Mouse (Mus musculus) adrenal gland, postnatal 25 days (tissue): ENCODE measurements around the gene St6galnac4. TPM values are rescaled to one million over a fixed set of nuclear protein-coding genes. Genes with fewer than 3 reads are reported as not detected.
A peak's percentile ranks its signal among the peaks of the same experiment; 100 is the strongest.

ENCODE experiments used
- DNase-seq: peaks from one replicate; pipeline ENCODE4 v3.0.0; 2021; ENCODE audit warnings: mixed read lengths
- long read RNA-seq: library from polyadenylated mRNA; stranded (forward); transcript quantifications from one replicate; pipeline ENCODE4 v2.0.0, GENCODE M21; 2021
- total RNA-seq: library from RNA; stranded (reverse); gene quantifications from 2 replicates; pipeline ENCODE4 v1.2.3, GENCODE M21; 2021

Gene St6galnac4
- total RNA-seq = 8.8 and 9.4 TPM in 2 replicates
- long read RNA-seq, transcript St6galnac4-204 (5 exons, 2,826 nt) = major isoform, 10 of 21 reads
- long read RNA-seq, transcript St6galnac4-201 (6 exons, 3,626 nt) = minor isoform, 7 of 21 reads
- long read RNA-seq, partial matches to known transcripts = 0 of 21 reads
- long read RNA-seq, other reads (novel, unspliced or antisense) = 4 of 21 reads

- DNase-seq = peak; percentile 94
Measured at GRCm38 (mm10) chr2:32586871-32587351, at the start of gene St6galnac4. Gene St6galnac4, plus strand, starts transcription at chr2:32587095.

DNA sequence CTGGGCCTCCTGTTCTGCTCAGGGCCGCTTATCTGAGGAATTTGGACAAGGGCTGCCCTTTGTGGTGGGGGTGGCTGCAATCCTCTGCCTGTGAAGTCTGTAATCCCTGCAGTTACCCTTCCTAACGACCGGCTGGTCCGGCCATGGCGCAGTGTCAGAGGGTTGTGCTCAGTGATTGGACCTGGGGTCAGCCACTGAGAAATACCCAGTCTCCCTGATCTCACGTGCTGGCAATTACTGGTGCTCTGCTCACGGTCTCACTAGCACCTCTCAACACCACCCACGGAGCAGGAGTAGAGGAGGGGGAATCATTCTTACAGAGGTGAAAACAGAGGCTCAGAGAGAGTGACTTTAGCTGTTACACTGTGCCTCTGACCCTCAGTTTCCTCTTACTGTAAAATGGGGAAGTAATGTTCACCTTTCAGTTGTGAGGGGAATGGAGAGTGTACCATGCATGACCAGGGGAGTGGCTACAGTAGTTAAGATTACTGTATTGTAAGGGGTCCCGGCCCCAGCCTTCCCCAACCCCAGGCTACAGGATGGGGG, 49.5 kb upstream of the St6galnac4 start:
- peak; percentile 24 for DNase-seq

DNA sequence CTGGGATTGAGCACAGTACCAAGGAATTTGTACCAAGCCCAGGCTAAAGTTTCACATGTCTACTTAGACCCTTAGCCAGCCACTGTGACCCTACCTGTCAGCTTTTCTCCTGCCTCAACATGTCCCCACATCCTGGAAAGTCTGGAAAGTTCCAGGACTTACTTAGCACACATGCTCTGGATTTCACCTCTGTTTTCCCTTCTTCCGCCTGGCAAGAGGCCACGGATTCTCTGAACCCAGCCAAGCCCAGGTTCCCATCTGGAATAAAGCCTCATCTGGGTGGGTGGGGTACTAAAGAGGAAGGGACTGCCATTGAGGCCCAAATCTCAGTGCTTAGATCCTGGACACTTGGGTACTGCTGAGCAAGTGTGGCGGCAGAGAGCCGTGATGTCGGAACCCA, 49.0 kb upstream of the St6galnac4 start:
- DNase-seq = no peak

DNA sequence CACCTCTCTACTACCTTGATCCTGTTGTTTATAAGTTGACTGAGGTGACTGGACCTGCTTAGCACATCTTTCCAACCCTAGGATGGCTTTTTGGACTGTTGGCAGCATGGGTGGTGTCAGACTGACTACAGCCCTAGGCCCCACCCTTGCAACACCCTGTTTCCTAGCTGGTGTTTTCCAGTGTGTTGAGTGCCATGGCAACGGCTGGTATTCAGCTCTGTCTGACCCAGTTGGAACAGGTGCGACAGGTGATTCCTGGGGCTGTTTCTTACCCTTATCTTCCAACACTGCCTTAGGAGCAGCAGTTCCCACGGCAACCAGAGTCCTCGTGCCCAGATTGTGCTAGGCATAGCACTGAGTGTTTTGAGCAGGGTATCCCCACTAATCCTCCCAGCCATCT, 48.4 kb upstream of the St6galnac4 start:
- DNase-seq = no peak

DNA sequence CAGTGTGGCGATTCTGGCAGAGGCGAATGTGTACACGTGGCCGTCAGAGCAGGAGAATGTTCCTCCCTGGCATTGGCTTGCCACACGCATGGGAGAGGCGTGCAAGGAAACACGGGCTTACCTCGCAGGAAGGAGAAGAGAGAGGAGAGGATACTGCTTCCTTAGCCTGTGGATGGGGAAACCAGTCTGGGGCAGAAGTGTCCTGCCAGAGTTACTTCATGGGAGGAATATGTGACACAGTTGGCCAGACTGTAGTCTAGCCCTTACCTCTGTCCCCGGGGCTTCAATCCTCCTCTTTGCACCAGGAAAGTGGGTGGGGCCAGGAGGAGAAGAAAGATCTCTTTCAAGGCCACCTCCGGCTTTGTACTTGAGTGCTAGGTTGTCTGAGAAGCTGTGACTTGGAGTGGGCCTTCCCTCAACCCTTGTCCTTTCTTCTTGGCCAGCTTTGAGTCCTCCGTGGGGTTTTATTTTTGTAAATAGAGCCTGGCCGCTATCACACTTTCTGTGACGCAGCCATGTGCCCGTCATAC, 47.4 kb upstream of the St6galnac4 start:
- DNase-seq = no peak

GRCm38 (mm10) chr2:32541333-32541908, 45.5 kb upstream of the St6galnac4 start:
- DNase-seq = no peak

DNA sequence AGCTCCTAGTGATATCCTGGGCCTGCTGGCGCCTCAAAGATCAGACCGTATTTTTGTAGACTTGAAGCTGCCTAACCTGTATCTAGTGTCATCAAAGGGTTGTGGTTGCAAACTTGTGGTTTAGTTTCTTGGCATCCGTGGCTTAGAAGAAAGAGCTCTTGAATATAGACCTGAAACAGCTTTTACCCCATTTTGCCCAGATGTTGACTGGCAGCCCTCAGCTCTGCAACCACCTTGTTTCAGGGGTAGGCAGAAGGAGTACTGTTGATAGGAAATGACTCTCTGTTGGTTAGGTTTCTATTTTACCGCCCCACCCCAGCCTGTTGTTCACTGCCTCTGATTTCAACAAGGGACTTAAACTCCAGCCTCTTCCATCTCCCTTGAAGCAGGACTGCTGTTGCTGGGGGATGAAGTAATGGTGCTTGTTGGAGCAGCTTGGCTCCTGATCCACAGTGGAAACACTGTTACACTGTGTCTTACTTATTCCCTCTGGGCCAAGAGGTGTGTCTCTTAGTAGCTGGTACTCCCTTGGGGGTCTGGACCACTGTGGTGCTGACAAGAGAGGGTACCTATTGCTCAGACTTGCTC, 44.8 kb upstream of the St6galnac4 start:
- no peak for DNase-seq

DNA sequence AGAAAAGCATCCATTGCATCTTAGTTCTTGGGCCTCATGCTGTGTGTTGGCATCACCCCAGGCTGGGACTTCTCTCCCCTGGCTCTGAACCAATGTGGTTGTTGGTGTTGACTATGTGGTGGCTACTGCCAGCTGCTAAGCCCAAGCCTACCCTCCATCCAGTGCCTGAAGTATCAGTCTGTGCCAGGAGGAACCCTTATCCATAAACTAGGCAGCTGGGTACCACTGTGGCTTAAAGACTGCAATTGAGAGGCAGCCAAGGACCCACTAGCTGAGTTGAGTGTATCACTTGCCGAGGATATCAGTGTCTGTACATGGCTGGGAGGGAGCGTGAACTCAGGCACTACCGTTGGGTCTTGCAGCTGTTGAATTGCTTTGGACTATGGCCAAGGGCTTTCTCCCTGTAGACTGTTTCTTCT, 43.9 kb upstream of the St6galnac4 start:
- no peak for DNase-seq

DNA sequence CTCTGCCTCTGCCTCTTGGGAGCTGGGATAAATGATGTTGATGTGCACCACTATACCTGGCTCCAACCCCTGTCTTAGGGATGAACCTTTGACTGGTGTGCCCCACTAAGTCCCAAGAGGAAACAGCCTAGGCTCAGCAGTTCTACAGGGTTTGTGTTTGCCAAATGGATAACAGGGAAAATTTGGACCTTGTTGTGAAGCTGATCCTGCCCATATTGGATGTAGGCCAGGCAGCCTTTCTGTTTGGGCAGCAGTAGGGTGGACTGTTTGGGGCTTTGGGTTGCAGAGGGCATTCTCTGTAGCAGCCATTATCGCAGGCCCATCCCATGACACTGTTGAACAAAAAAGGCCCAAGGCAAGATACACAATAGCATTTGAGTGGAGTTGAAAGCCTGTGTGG, 39.9 kb upstream of the St6galnac4 start:
- DNase-seq = no peak

DNA sequence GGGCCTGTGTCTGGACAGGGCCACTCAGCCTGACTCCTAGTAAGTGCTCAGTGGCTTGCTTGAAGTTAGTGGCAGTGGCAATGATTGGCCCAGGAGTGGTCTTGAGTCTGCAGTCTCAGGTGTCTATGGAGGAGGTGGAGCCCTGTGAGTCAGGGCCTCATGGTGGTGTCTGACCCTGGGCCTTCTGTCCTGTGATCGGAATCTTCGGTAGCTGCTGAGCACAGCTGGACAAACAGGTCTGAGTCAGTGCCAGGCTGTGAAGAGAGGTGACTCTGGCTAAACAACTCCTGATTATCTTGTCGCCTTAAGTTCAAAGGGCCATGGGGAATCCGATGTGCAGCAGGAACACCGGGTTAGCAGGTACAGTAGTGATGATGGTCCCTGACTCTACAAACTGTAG, 39.5 kb upstream of the St6galnac4 start:
- DNase-seq = no peak

DNA sequence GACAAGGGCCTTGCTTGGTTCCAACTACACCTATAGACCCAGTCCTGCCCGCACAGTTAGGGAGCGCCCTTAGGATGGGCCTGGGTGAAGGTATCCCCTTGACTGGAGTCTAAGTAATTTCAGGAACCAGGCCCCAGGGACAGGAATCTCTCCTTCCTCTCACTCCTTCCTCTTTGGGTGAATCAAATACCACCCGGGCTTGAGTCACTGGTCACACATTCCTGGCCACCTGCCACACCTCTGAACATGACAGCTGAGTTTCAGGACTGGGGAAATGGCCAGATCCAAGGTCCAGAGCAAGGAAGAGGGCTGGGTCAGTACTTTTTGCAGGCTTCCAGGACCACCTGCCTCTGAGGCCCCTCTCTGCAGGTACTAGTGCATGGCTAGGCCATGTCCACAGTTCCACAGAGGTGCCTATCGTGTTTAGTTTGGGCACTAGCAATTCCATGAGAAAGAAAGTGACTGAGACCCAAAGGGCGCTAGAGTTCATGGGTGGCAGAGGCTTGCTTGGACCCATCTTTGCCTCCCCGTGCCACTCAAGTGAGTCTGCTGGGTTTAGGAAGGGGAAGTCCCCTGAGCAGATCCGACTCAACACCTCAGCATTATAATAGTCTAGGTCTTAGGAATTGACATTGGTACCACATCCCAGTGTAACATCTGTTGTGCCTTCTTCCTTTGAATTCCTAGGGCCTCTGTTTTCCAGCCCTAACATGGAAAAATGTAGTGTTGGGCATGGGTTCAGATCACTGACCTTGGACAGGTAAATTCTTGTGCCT, 38.7 kb upstream of the St6galnac4 start:
- DNase-seq = peak; percentile 80

GRCm38 (mm10) chr2:32549171-32549570, 37.7 kb upstream of the St6galnac4 start:
- no peak for DNase-seq

GRCm38 (mm10) chr2:32549764-32550163, 37.1 kb upstream of the St6galnac4 start:
- DNase-seq = peak; percentile 52

DNA sequence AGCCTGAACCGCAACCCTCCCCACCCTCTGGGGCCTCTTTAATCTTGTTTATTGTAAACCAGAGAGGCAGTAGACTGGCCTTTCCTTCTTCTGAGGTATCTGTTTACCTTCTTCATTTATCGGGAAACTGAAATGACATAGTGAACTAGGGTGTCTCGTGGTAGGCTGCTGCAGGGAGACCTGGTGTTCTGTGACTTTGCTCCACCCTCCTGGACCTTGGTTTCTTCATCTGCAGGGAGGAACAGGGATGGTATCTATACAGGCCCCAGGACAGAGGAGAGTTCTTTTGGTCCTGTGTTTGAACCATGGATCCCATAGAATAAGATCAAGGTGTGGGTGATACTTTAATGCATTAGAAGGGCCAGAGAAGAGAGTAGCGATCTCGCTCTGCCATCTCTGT, 35.7 kb upstream of the St6galnac4 start:
- no peak for DNase-seq

DNA sequence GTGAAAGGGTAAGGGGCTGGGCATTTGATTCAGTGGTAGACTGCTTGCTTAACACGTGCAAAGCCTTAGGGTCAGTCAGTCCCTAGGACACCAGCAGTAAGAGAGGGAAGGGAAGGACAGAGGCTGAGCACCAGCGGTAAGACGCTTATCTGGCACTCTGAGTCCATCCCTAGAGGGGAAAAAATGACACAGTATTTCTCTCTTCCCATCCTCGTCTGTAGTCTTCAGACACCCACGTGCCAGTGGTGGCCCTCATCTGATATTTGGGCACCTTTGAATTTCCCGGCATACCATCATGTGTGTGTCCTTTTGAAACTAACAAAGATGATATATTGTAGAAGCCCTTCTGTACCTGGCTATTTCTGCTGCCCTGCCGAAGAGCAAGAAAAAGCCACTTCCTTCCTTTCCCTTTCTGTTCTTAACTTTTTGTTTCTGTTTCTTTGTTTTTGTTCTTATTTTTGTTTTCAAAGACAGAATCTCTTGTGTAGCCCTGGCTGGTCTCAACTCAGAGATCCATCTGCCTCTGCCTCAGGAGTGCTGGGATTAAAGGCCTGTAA, 33.2 kb upstream of the St6galnac4 start:
- DNase-seq = no peak

- no peak for DNase-seq
Measured at GRCm38 (mm10) chr2:32555484-32555883, 31.4 kb upstream of the St6galnac4 start.

- DNase-seq = no peak
Measured at GRCm38 (mm10) chr2:32556019-32556418, 30.9 kb upstream of the St6galnac4 start.

GRCm38 (mm10) chr2:32559570-32559969, 27.3 kb upstream of the St6galnac4 start:
- DNase-seq = no peak

DNA sequence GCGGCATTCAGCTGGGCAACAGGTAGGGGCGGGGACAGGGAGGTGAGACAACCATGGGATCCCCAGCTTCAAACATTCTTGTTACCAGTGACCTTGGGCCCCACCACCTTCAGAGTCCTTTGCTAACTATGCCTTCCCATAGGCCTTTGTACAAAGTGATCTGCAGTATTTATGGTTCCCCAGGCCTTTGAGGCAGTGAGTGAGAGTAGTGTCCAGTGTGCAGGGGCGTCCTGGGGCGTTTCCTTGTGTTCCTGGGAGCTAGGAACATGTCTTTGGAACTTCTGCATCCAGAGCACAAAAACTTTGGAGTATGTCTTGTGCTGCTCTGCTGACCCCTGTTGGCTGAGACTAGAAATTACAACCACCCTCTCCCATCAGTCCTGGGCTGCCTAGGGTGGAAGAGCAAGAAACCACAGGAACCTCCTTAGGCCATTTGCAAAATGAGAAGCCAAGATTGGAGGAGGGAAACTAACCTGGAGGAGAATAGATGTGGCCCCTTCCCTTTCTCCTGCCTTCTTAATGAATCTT, 20.3 kb upstream of the St6galnac4 start:
- DNase-seq = peak; percentile 55

DNA sequence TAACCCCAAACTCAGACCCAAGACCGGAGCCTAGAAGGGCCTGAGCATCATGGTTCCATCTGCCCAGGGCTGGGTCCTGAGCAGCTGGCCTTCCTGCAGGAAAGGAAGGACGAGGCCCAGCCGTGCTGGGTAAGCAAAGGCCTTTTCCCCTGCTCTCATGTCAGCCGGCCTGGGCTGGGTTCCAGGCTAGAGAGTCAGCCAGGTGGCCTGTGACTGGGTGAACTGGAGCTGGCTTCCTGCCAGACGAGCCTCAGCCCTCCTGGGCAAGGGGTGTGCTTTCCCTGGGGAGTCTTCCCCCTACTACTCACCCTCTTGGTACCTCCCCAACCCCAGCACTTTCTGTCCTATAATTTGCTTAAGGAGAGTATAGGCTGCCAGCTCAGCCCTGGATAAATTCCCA, 18.7 kb upstream of the St6galnac4 start:
- peak; percentile 48 for DNase-seq

GRCm38 (mm10) chr2:32568941-32569340, 18.0 kb upstream of the St6galnac4 start:
- DNase-seq = no peak
